Mouse (Mus musculus): ENCODE results near the gene Edn1. TPM values are rescaled to one million over a fixed set of nuclear protein-coding genes. Genes with fewer than 3 reads are reported as not detected.

The Edn1 gene
- total RNA-seq (2022), result 1 to 10 TPM in 3 of 4 experiments, under 1 TPM in 1; 0.41 to 1.8 (median 1.3) TPM

DNA sequence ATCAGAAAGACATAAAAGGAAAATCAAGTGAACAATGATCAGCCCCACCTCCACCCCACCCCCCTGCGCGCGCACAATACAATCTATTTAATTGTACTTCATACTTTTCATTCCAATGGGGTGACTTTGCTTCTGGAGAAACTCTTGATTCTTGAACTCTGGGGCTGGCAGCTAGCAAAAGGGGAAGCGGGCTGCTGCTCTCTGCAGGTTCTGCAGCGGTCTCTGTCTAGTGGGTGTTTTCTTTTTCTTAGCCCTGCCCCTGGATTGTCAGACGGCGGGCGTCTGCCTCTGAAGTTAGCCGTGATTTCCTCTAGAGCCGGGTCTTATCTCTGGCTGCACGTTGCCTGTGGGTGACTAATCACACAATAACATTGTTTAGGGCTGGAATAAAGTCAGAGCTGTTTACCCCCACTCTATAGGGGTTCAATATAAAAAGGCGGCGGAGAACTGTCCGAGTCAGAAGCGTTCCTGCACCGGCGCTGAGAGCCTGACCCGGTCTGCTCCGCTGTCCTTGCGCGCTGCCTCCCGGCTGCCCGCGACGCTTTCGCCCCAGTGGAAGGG, at the start of gene Edn1:
Edn1 (plus strand) TSS at position 316 of the 561 bp plus-strand sequence.
- peak; percentile 10 to 16 for DNase-seq (ENCODE audit: low spot score in 2 of 2)

DNA sequence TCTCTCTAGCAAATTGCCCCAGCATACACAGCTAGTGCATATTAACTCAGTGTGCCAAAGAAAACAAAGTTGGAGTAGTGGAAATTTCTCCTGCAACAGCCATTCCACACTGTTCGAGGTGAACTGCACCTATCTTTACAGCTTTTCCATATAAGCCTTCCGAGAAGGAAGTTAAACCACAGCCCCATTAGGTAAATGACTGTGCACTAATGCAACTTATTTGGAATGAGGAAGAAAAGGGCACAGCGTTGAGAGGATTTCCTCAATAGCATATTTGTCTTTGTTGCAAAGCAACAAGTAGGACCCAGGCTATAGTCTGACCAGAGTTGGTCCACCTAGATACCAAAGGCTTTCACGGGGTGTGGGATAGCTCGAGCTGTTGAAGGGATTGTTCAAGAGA, 47.5 kb upstream of the Edn1 start:
- DNase-seq (ENCODE audit: low spot score in 2 of 2), result no peak

DNA sequence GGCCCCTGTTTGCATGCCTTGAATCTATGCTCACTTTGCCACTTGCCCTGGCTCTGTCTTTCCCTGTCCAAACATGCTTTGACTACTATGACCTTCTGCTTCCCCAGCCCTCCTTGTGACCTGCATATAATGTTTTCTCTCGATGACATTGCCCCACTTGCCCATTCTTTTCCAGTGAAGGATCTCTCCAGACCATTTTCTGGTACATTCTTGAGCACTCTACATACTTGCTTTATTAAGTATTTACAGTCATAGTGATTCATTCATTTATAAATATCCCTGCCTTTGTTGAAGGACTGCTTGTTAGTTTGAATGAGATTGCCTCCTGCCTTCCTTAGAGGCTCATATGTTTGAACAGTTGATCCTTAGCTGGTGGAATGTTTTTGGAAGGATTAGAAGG, 46.2 kb upstream of the Edn1 start:
- no peak for DNase-seq (ENCODE audit: low spot score in 2 of 2)

DNA sequence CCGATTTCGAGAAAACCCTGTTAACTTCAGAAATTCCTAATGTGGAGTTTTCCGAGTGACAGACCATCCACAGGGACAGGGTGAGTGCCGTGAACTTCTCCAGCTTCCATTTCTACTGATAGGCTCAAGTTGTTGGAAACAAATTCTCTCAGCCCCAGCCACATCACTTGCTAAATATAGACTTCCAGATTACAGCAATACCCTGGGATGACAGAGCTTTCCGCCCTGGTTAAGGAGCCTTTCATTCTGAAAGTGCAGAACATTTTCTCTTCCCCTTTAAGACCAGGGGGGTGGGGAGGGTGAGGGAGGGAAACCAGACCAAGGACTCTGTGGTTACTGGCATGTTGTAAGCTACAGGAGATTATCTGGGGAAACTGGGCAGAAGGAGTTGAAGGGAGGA, 42.9 kb upstream of the Edn1 start:
- DNase-seq (ENCODE audit: low spot score in 2 of 2), result no peak

GRCm38 (mm10) chr13:42260667-42261066, 40.6 kb upstream of the Edn1 start:
- no peak for DNase-seq (ENCODE audit: low spot score in 2 of 2)

DNA sequence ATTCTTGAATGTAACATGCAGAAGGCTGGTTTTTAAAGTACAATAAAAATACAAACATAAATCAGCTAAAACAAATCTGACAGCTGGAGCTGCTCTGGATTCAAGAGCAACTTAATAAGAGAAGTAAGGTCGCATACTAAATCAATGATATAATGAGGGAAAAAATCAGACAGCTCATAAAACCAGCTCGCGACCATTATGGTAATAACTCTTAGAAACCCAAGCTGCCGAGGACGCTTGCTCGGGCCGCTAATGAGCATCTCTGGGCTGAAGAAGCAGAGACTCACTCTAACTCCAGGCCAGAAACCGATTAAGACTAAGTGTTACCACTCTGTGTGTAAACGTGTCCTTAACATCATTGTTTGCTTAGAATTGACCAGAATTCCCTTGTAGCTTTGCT, 31.2 kb upstream of the Edn1 start:
- no peak for DNase-seq (ENCODE audit: low spot score in 2 of 2)

DNA sequence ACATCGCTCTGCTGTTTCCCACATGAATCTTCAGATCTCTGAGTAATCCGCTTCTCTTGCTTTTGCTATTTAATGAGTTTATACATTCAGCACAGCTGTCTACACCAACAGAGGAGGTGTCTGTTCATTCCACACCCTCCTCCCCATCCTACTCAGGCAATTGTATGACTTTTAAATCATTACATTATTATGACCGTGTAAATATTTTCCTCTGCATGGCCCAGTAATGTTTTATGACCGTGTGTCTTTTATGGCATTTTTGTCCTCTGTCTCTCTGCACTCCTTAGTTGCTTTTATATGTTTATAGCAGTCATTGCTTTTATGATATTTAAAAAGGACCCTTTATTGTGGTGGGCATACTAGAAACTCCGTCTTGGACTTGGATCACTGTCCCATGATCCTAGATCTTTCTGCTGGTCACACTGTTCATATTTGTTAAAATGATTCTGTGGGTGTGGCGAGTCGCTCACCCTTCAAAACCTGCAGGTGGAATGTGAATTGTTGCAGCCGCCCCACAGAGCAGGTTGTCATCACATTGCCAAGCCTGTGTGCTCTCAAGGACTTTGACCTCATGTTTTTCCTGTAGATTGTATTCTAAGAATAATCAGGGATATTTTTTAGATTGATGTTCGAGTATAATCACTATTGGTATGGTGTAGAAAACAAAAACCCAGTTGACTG, 24.4 kb upstream of the Edn1 start:
- DNase-seq (ENCODE audit: low spot score in 2 of 2), result no peak

DNA sequence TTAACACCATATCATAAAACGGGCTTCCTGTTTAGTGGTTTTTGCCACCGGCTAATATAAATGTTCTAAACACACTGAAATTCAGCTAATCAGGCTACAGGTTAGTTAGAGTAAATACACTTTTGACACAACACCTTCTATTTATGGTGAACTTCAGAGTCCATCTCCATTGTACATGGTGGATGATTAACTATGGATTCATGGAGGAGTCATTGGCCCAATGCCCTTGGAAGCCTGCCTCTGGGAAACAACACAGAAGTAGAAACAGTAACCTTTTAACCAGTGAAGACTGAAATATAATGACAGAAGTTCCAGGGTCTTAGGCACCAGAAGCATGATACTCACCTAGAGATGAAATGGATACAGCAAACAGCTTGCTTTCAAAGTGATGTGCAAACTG, 23.5 kb upstream of the Edn1 start:
- DNase-seq (ENCODE audit: low spot score in 2 of 2), result no peak

DNA sequence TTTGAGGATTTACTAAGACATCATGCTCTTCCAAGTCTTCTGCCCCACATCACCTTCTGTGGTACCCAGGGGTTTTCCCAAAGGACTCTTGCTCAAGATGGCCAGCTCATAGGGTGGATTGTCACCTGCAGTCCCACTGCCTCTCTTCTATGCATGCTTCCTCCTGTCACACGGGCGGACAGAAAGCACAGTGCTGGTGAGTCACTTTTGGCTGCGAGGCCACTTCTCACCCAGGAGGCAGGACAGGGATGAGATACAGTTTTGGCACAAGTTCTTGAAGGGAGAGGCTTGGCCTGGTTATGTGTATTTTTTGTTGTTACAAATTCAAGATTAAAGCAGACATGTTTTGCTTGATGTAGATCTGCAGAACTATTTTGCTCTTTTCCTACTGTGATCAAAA, 15.4 kb upstream of the Edn1 start:
- DNase-seq (ENCODE audit: low spot score in 2 of 2), result peak in 1 of 2 experiments; percentile 20

DNA sequence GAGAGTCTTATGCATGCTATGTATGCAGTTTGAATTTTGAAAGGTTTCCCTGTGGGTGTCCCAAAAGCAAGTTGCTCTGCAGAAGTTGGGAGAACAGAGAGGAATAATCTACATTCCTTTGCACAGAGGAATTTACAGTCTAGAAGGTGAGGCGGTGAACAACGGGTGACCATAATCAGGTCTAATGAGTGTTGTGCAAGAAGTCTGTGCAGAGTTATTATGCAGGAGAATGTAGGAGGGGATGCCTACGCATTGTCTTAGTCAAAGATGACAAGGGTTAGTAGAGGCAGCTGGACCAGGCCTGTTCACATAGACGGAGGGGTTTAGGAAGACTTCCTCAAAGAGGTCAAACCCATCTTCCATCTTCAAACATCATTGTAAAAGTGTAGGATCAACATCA, 14.5 kb upstream of the Edn1 start:
- no peak for DNase-seq (ENCODE audit: low spot score in 2 of 2)

DNA sequence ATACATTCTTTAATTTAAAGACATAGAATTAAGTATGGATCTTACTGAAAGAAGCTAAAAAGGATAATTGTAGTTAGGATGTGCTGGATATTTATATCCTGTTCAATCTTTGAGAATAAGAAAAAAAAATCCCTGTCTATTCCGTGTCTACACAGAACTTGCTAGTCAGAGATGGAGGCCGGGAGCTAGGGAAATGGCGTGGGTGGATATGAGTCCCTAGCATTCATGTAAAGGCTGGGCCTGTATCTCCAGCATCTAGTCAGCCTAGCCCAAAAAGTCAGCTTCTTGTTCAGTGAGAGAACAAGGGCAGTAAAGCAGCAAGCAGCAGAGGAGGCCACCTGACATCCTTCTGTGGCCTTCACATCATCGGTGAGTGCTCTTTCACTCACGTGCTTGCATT, 8.7 kb upstream of the Edn1 start:
- DNase-seq (ENCODE audit: low spot score in 2 of 2), result no peak

DNA sequence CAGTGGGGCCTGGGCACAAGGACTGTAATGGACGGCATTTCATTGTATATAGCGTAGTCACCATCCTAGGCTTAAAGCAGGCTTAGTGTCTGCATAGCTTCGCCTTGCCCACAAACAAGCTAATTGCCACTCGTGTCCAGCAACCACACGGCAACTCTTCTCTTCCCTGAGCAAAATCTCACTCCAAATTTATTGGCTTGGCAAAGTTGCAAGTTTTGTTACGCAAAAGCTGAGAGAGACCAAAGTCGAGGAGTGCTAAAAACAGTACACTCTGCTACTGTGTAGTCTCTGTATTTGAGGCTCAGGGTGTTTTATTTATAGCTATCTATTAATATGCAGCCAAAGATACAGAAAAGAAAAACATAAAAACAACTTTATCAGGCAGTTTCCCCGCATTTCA, 3.0 kb upstream of the Edn1 start:
- DNase-seq (ENCODE audit: low spot score in 2 of 2), result no peak

GRCm38 (mm10) chr13:42298766-42299165, 2.5 kb upstream of the Edn1 start:
- no peak for DNase-seq (ENCODE audit: low spot score in 2 of 2)

GRCm38 (mm10) chr13:42300567-42300966, 709 bp upstream of the Edn1 start:
- DNase-seq (ENCODE audit: low spot score in 2 of 2), result peak; percentile 64 to 65

DNA sequence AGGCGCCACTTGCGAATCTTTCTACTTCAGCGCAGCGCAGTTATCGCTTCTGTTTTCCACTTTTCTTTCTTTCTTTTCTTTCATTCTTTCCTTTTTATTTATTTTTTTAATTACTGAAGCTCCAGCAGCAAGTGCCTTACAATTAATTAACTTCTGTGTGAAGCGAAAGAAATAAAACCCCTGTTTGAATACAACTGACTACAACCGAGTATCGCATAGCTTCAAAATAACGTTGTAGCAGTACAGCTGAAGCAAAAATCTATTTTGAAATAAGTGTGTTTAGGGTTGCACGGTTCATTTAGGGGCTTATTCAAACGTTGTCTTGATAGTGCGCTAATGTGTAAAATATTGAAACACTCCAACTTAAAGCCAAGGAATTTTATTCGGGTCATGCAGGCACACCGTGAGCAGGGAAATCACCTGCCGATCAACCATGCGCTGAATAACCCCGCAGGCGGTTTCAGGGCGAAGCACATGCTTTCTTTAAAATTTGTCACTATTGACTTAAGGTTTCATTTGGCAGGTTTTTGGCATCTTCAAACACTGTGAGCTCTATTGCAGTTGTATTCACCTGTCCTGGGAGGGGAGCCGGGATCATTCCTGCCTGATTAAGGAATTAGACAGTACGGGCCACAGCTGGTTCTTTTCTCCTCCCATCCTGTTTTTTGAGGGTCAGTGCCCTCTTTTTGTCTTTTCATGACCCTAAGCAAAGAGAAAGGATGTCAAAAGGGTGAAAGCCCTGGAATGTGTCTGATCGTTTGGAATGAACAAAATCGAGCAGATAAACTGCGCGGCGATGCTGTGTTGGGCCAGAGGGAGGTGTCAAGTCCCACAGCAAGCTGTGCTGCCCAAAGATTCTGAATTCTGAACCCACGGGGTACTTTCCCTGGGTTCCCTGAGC, 935 bp downstream of the Edn1 start:
- DNase-seq (ENCODE audit: low spot score in 2 of 2), result no peak

GRCm38 (mm10) chr13:42303180-42303929, 2.1 kb downstream of the Edn1 start:
- DNase-seq (ENCODE audit: low spot score in 2 of 2), result no peak

GRCm38 (mm10) chr13:42304139-42304538, 2.9 kb downstream of the Edn1 start:
- DNase-seq (ENCODE audit: low spot score in 2 of 2), result no peak

DNA sequence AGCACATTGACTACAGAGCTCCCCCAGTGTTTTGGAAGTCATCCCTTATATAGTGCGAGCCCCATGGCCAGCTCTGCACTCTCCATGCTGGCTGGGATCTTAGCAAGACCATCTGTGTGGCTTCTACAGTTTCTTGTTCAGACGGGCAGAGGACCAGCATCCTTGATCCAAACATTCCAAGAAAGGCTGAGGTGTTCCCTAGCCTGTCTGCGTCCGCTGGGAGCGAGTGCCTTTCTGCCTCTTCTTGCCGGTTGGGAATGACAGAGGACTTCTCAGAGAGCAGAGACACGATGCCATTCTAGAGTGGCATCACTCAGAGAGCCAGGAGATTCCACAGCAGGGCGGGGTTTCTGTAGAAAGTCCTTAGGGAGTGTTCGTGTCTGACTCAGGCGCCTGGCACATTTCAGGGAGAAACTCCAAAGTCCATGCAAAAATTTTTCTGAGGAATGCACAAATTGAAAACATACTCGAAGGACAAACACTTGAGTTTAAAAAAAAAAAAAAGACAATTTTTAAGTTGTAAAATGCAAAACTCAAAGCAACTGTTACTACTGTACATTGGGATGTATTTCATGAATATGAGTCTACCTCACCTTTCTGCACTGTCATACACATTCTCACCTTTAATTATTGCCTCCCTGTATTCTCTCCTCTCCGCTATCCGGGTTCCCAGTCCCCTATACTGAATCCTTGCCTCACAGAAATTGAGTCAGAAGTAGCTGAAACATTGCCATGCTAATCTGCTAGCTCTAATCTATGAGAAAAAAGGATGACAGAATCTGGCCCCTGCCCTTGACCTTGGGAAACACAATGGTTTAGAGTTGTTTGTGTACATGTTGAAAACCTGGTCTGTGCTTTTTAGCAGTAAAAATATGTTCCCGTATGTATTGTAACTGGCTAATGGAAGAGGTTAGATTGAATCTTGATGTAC, 5.9 kb downstream of the Edn1 start:
- DNase-seq (ENCODE audit: low spot score in 2 of 2), result peak in 1 of 2 experiments; percentile 13

- DNase-seq (ENCODE audit: low spot score in 2 of 2), result peak in 1 of 2 experiments; percentile 25
Observed at GRCm38 (mm10) chr13:42308368-42309103, 7.3 kb downstream of the Edn1 start.

GRCm38 (mm10) chr13:42309804-42310203, 8.5 kb downstream of the Edn1 start:
- no peak for DNase-seq (ENCODE audit: low spot score in 2 of 2)
